ENCODE assay signal across 8 mouse cellular contexts in genomic region chr1:191717601-191718498, GRCm38 (mm10). TPM values are rescaled to one million over a fixed set of nuclear protein-coding genes. Genes with fewer than 3 reads are reported as not detected.
DNase-seq lines count a peak whose midpoint lies in the region; ATAC-seq and TF ChIP-seq lines count a peak whose summit lies in the region.

Gene Lpgat1, plus strand, starts transcription at chr1:191717834.

- peak; percentile 75 for TF ChIP-seq CTCF in Patski (IDR thresholded peaks at IDR 0.05)
- TF ChIP-seq CTCF in gastrocnemius, adult 2 months (IDR thresholded peaks at IDR 0.05): peak; percentile 38

- no peaks in the 10 kb centered on the region for H3K27me3 ChIP-seq in Patski
- H3K27me3 ChIP-seq in hindbrain, embryonic 15.5 days: no peaks in the 10 kb centered on the region

- peak; percentile 81 for ATAC-seq in Patski
- peak; percentile 75 for ATAC-seq in hindbrain, embryonic 15.5 days (ENCODE audit: low FRiP score, low read depth)

- H3K4me1 ChIP-seq in hindbrain, embryonic 15.5 days (replicated peaks): peaks cover 42% of the 10 kb centered on the region

- peak within 1 kb of the TSS; percentile 94 for H3K4me3 ChIP-seq in gastrocnemius, adult 2 months
- H3K4me3 ChIP-seq in hindbrain, embryonic 15.5 days: peak within 1 kb of the TSS; percentile 70

- under 1% methylated on average over 84 of the region's 113 CpGs for WGBS in hindbrain, embryonic 15.5 days

- peak within 1 kb of the TSS; percentile 94 for H3K27ac ChIP-seq in gastrocnemius, adult 2 months
- H3K27ac ChIP-seq in hindbrain, embryonic 15.5 days (replicated peaks): peak within 1 kb of the TSS; percentile 89

- H3K9me3 ChIP-seq in hindbrain, embryonic 15.5 days: no peaks in the 10 kb centered on the region

- POLR2A ChIA-PET in Patski (lab: Charles Lee): interaction anchor here (0.6 to 1.2 kb wide), 8 partner anchors 12 to 899 kb away, joined by 3 to 5 read pairs (median 4); no protein-coding TSS in a partner anchor

- DNase-seq in Patski (ENCODE audit: low read depth, low spot score): no peak
- DNase-seq in cerebellum, postnatal 25 days: peak; percentile 84
- peak; percentile 93 for DNase-seq in gastrocnemius, adult 2 months
- peak; percentile 47 to 66 for DNase-seq in left cerebral cortex, adult 18-20 months (ENCODE audit: low spot score in 2 of 2)
- peak; percentile 88 to 93 for DNase-seq in lung, postnatal 4 days
- DNase-seq in retina, postnatal 7 days (ENCODE audit: low read depth, low spot score): peak; percentile 49
- peak; percentile 79 to 89 for DNase-seq in urinary bladder, adult 18-20 months (ENCODE audit: low spot score in 2 of 2)

- 0 out of 2 replicates have a peak, but pooled peaks cover 2% of the 10 kb centered on the region for H3K36me3 ChIP-seq in hindbrain, embryonic 15.5 days

- CTCF ChIA-PET in Patski (lab: Charles Lee): interaction anchor here (1.3 to 2.8 kb wide), 3 partner anchors 11 to 132 kb away, joined by 4 to 13 read pairs (median 7); no protein-coding TSS in a partner anchor

- peak within 1 kb of the TSS; percentile 97 for H3K9ac ChIP-seq in hindbrain, embryonic 15.5 days

- intact Hi-C loops in gastrocnemius, adult 2 months (cut with DNase I): loop anchor here (5.0 kb wide), 2 partner anchors 91 to 141 kb away; partner anchors contain the start of genes Dtl and Ints7

- H3K4me2 ChIP-seq in hindbrain, embryonic 15.5 days: peak within 1 kb of the TSS; percentile 65

- in situ Hi-C loops in Patski (cut with MboI; ENCODE audit: low pct_unique_long_range_greater_than_20kb): no loop called here

RNA-seq across cellular contexts. Expression of gene Lpgat1, which starts in this region (rescaled TPM):
- 96.9 TPM for polyA plus RNA-seq in Patski (2021)
- 10 to 100 TPM; 21.9 to 38.7 TPM for total RNA-seq in gastrocnemius, adult 2 months (2021)
- polyA plus RNA-seq in hindbrain, embryonic 15.5 days (2015; fragmentation: Nextera tagmentation; extraction: Ambion mirVana): 34.9 and 38.8 TPM in 2 replicates
- total RNA-seq in left cerebral cortex, adult 18-20 months (2021): 100 to 1,000 TPM; 185 to 194 TPM

Comparison
In these comparisons a context has a peak if more than half of its experiments do, and no peak if none do; other contexts are left out.
1. RNA of gene Lpgat1 (total RNA-seq): 185 to 194 TPM in left cerebral cortex, adult 18-20 months; 21.9 to 38.7 TPM in gastrocnemius, adult 2 months; every median in the first group is over 4 times any median in the second.